Mouse (Mus musculus): ENCODE measurements around the gene Fam83f. TPM values are rescaled to one million over a fixed set of nuclear protein-coding genes. Genes with fewer than 3 reads are reported as not detected.

Gene Fam83f
- polyA plus RNA-seq, 1 experiment from 2014 or later: not detected

Small RNA genes within 50 kb of the gene (microRNA-seq; reads per million reads assigned to microRNA genes)
- gene Mir6957: not detected

Other genes with a start within 250 kb of the Fam83f start
- gene Enthd1, start 106.7 kb upstream of the Fam83f start, polyA plus RNA-seq (2015; fragmentation: Nextera tagmentation; extraction: Ambion mirVana): not detected in 2 replicates
- gene Grap2, start 99.3 kb upstream of the Fam83f start, polyA plus RNA-seq (2015; fragmentation: Nextera tagmentation; extraction: Ambion mirVana): 0.26 and 0.91 TPM in 2 replicates
- 37.2 and 41.0 TPM in 2 replicates for gene Tnrc6b, start 39.5 kb downstream of the Fam83f start, polyA plus RNA-seq (2015; fragmentation: Nextera tagmentation; extraction: Ambion mirVana)

Data from forebrain, embryonic 13.5 days (tissue).